Mouse (Mus musculus) retina, adult 2 months (tissue): ENCODE measurements around the gene Mpnd.

Source experiments
- DNase-seq: peaks from one replicate; pipeline ENCODE4 v3.0.0-alpha.2; 2012; ENCODE audit warnings: low read depth, low spot score

Mpnd gene

GRCm38 (mm10) chr17:56005415-56006061, at the start of gene Mpnd, which contains the start of gene Stap2:
Gene Mpnd, plus strand, starts transcription at chr17:56005711.
Gene Stap2, minus strand, starts transcription at chr17:56005584.
- DNase-seq, result peak; percentile 29

- peak; percentile 61 for DNase-seq
These were observed 49.4 kb upstream of the Mpnd start for GRCm38 (mm10) chr17:55956129-55956528.

GRCm38 (mm10) chr17:55956591-55956990, 48.9 kb upstream of the Mpnd start:
- no peak for DNase-seq

GRCm38 (mm10) chr17:55957168-55957567, 48.3 kb upstream of the Mpnd start:
- peak; percentile 53 for DNase-seq

- no peak for DNase-seq
These were observed 47.6 kb upstream of the Mpnd start for GRCm38 (mm10) chr17:55957726-55958583.

- no peak for DNase-seq
These were observed 47.0 kb upstream of the Mpnd start for GRCm38 (mm10) chr17:55958584-55958886.

- peak; percentile 94 for DNase-seq
These were observed 46.4 kb upstream of the Mpnd start, which contains the start of gene Yju2 for GRCm38 (mm10) chr17:55958918-55959728. Gene Yju2, plus strand, starts transcription at chr17:55959099.

- no peak for DNase-seq
These were observed 45.4 kb upstream of the Mpnd start for GRCm38 (mm10) chr17:55959946-55960740.

- no peak for DNase-seq
These were observed 44.7 kb upstream of the Mpnd start for GRCm38 (mm10) chr17:55960791-55961190.

- no peak for DNase-seq
These were observed 43.9 kb upstream of the Mpnd start for GRCm38 (mm10) chr17:55961631-55962030.

- no peak for DNase-seq
These were observed 42.3 kb upstream of the Mpnd start for GRCm38 (mm10) chr17:55963171-55963570.

GRCm38 (mm10) chr17:55964496-55964895, 41.0 kb upstream of the Mpnd start:
- DNase-seq, result no peak

- no peak for DNase-seq
These were observed 40.5 kb upstream of the Mpnd start for GRCm38 (mm10) chr17:55964996-55965395.

- no peak for DNase-seq
These were observed 38.3 kb upstream of the Mpnd start for GRCm38 (mm10) chr17:55967186-55967585.

- no peak for DNase-seq
These were observed 37.3 kb upstream of the Mpnd start for GRCm38 (mm10) chr17:55968210-55968609.

GRCm38 (mm10) chr17:55969560-55969959, 36.0 kb upstream of the Mpnd start:
- no peak for DNase-seq

GRCm38 (mm10) chr17:55969966-55970891, 35.3 kb upstream of the Mpnd start, which contains the start of gene Shd:
Gene Shd, plus strand, starts transcription at chr17:55970467.
- DNase-seq, result no peak

- DNase-seq, result no peak
These were observed 34.1 kb upstream of the Mpnd start for GRCm38 (mm10) chr17:55971453-55971852.

- DNase-seq, result no peak
These were observed 29.2 kb upstream of the Mpnd start for GRCm38 (mm10) chr17:55976255-55976862.

GRCm38 (mm10) chr17:55977301-55977700, 28.2 kb upstream of the Mpnd start:
- DNase-seq, result no peak
